Mouse (Mus musculus): ENCODE results near the gene Ppig.
A peak's percentile ranks its signal among the peaks of the same experiment; 100 is the strongest.
"Not testable (repeated sequence)": the region's sequence is repeated elsewhere in the genome, so short reads cannot be mapped to it uniquely, and the experiment has no call there.

Ppig gene

GRCm38 (mm10) chr2:69722273-69722649, at the start of gene Ppig:
Ppig (plus strand) TSS chr2:69722545.
- DNase-seq (ENCODE audit: extremely low read depth, insufficient read length, low spot score), result no peak

- DNase-seq (ENCODE audit: extremely low read depth, insufficient read length, low spot score), result no peak
Observed at GRCm38 (mm10) chr2:69673723-69674122, 48.6 kb upstream of the Ppig start.

GRCm38 (mm10) chr2:69675266-69675665, 47.1 kb upstream of the Ppig start:
- no peak for DNase-seq (ENCODE audit: extremely low read depth, insufficient read length, low spot score)

GRCm38 (mm10) chr2:69676713-69677112, 45.6 kb upstream of the Ppig start:
- peak; percentile 17 for DNase-seq (ENCODE audit: extremely low read depth, insufficient read length, low spot score)

GRCm38 (mm10) chr2:69677215-69677614, 45.1 kb upstream of the Ppig start:
- not testable (repeated sequence) for DNase-seq (ENCODE audit: extremely low read depth, insufficient read length, low spot score)

GRCm38 (mm10) chr2:69679990-69680389, 42.4 kb upstream of the Ppig start:
- DNase-seq (ENCODE audit: extremely low read depth, insufficient read length, low spot score), result no peak

GRCm38 (mm10) chr2:69681931-69682330, 40.4 kb upstream of the Ppig start:
- no peak for DNase-seq (ENCODE audit: extremely low read depth, insufficient read length, low spot score)

- DNase-seq (ENCODE audit: extremely low read depth, insufficient read length, low spot score), result no peak
Observed at GRCm38 (mm10) chr2:69683036-69683805, 39.1 kb upstream of the Ppig start.

GRCm38 (mm10) chr2:69684488-69684887, 37.9 kb upstream of the Ppig start:
- no peak for DNase-seq (ENCODE audit: extremely low read depth, insufficient read length, low spot score)

GRCm38 (mm10) chr2:69690214-69690613, 32.1 kb upstream of the Ppig start:
- no peak for DNase-seq (ENCODE audit: extremely low read depth, insufficient read length, low spot score)

- DNase-seq (ENCODE audit: extremely low read depth, insufficient read length, low spot score), result no peak
Observed at GRCm38 (mm10) chr2:69690843-69691242, 31.5 kb upstream of the Ppig start.

- DNase-seq (ENCODE audit: extremely low read depth, insufficient read length, low spot score), result no peak
Observed at GRCm38 (mm10) chr2:69693501-69693900, 28.8 kb upstream of the Ppig start.

- DNase-seq (ENCODE audit: extremely low read depth, insufficient read length, low spot score), result no peak
Observed at GRCm38 (mm10) chr2:69700446-69700845, 21.9 kb upstream of the Ppig start.

GRCm38 (mm10) chr2:69712171-69712570, 10.2 kb upstream of the Ppig start:
- DNase-seq (ENCODE audit: extremely low read depth, insufficient read length, low spot score), result no peak

- DNase-seq (ENCODE audit: extremely low read depth, insufficient read length, low spot score), result peak; percentile 81
Observed at GRCm38 (mm10) chr2:69712981-69713625, 9.2 kb upstream of the Ppig start, which contains the start of gene Fastkd1. Fastkd1 (minus strand) TSS chr2:69713516.

- DNase-seq (ENCODE audit: extremely low read depth, insufficient read length, low spot score), result no peak
Observed at GRCm38 (mm10) chr2:69713626-69714014, 8.7 kb upstream of the Ppig start.

- DNase-seq (ENCODE audit: extremely low read depth, insufficient read length, low spot score), result no peak
Observed at GRCm38 (mm10) chr2:69714126-69714525, 8.2 kb upstream of the Ppig start.

GRCm38 (mm10) chr2:69716483-69716882, 5.9 kb upstream of the Ppig start:
- no peak for DNase-seq (ENCODE audit: extremely low read depth, insufficient read length, low spot score)

GRCm38 (mm10) chr2:69719121-69719520, 3.2 kb upstream of the Ppig start:
- DNase-seq (ENCODE audit: extremely low read depth, insufficient read length, low spot score), result no peak

GRCm38 (mm10) chr2:69722650-69723518, 539 bp downstream of the Ppig start:
- DNase-seq (ENCODE audit: extremely low read depth, insufficient read length, low spot score), result peak; percentile 84

- DNase-seq (ENCODE audit: extremely low read depth, insufficient read length, low spot score), result no peak
Observed at GRCm38 (mm10) chr2:69723519-69723825, 1.1 kb downstream of the Ppig start.
